Mouse (Mus musculus): Measurements from ENCODE around the gene Polr3h. TPM values are rescaled to one million over a fixed set of nuclear protein-coding genes. Genes with fewer than 3 reads are reported as not detected.

The Polr3h gene
- polyA plus RNA-seq (2012; rRNA removed) = 40.8 and 43.1 TPM in 2 replicates

GRCm38 (mm10) chr15:81925760-81926445 is at the start of gene Polr3h:
Polr3h (minus strand) TSS chr15:81926240.

GRCm38 (mm10) chr15:81960171-81961077 is 34.4 kb upstream of the Polr3h start, which contains the start of gene Pmm1:
Pmm1 (minus strand) TSS chr15:81960930.

GRCm38 (mm10) chr15:81936679-81937078 is 10.6 kb upstream of the Polr3h start, which contains the start of gene Csdc2:
Csdc2 (plus strand) TSS chr15:81936759.

GRCm38 (mm10) chr15:81872262-81873136 is 53.5 kb downstream of the Polr3h start, which contains the start of gene Aco2:
Aco2 (plus strand) TSS chr15:81872309.

GRCm38 (mm10) chr15:81871604-81872261 is 54.3 kb downstream of the Polr3h start, which contains the start of gene Phf5a:
Phf5a (minus strand) TSS chr15:81871911.

GRCm38 (mm10) chr15:81858517-81859329 is 67.3 kb downstream of the Polr3h start, which contains the start of gene Tob2:
Tob2 (minus strand) TSS chr15:81858796.

Other genes with a start within 250 kb of the Polr3h start
- gene Chadl, start 229.0 kb downstream of the Polr3h start, polyA plus RNA-seq (2012; rRNA removed) = 27.6 and 29.3 TPM in 2 replicates
- 78.3 and 86.5 TPM in 2 replicates for gene Zc3h7b, start 181.2 kb downstream of the Polr3h start, polyA plus RNA-seq (2012; rRNA removed)
- gene Rangap1, start 180.7 kb downstream of the Polr3h start, polyA plus RNA-seq (2012; rRNA removed) = 108 and 111 TPM in 2 replicates
- gene Tef, start 123.8 kb downstream of the Polr3h start, polyA plus RNA-seq (2012; rRNA removed) = 43.3 and 46.3 TPM in 2 replicates
- gene Tob2, start 67.4 kb downstream of the Polr3h start, polyA plus RNA-seq (2012; rRNA removed) = 11.4 and 13.9 TPM in 2 replicates
- 84.8 and 91.0 TPM in 2 replicates for gene Phf5a, start 54.3 kb downstream of the Polr3h start, polyA plus RNA-seq (2012; rRNA removed)
- gene Aco2, start 53.9 kb downstream of the Polr3h start, polyA plus RNA-seq (2012; rRNA removed) = 279 and 283 TPM in 2 replicates
- 140 and 156 TPM in 2 replicates for gene Csdc2, start 10.5 kb upstream of the Polr3h start, polyA plus RNA-seq (2012; rRNA removed)
- gene Pmm1, start 34.7 kb upstream of the Polr3h start, polyA plus RNA-seq (2012; rRNA removed) = 144 and 149 TPM in 2 replicates
- not detected in 2 replicates for gene 1700029P11Rik, start 54.3 kb upstream of the Polr3h start, polyA plus RNA-seq (2012; rRNA removed)
- gene Xrcc6, start 61.6 kb upstream of the Polr3h start, polyA plus RNA-seq (2012; rRNA removed) = 28.8 and 29.4 TPM in 2 replicates
- 52.5 and 53.6 TPM in 2 replicates for gene Desi1, start 107.6 kb upstream of the Polr3h start, polyA plus RNA-seq (2012; rRNA removed)
- gene Snu13, start 121.4 kb upstream of the Polr3h start, polyA plus RNA-seq (2012; rRNA removed) = 145 and 150 TPM in 2 replicates
- gene 4930407I10Rik, start 132.9 kb upstream of the Polr3h start, polyA plus RNA-seq (2012; rRNA removed) = not detected in 2 replicates
- gene Mei1, start 143.8 kb upstream of the Polr3h start, polyA plus RNA-seq (2012; rRNA removed) = 0.13 and 0.21 TPM in 2 replicates
- gene Ccdc134, start 201.7 kb upstream of the Polr3h start, polyA plus RNA-seq (2012; rRNA removed) = 18.4 and 19.4 TPM in 2 replicates
- 121 and 141 TPM in 2 replicates for gene Srebf2, start 220.9 kb upstream of the Polr3h start, polyA plus RNA-seq (2012; rRNA removed)